Comparison of ENCODE assay signal across 21 mouse cellular contexts in genomic region chr6:38046838-38047237, GRCm38 (mm10). TPM values are rescaled to one million over a fixed set of nuclear protein-coding genes. Genes with fewer than 3 reads are reported as not detected.
DNase-seq lines count a peak whose midpoint lies in the region; ATAC-seq lines count a peak whose summit lies in the region.
"Had no signal": no experiment of that assay in that cellular context is flagged by ENCODE, and none has a peak within 500 bp of the region (broad histone marks: within the 10 kb centered on the region; RNA-seq: fewer than 3 reads in every experiment).

Gene Svopl (minus strand): TSS chr6:38046996.

- H3K36me3 ChIP-seq in kidney, embryonic 14.5 days (ENCODE audit: control insufficient read depth, insufficient read depth, low read length), result no peaks in the 10 kb centered on the region
- no peaks in the 10 kb centered on the region for H3K36me3 ChIP-seq in embryonic facial prominence, embryonic 13.5 days
- no peaks in the 10 kb centered on the region for H3K36me3 ChIP-seq in limb, embryonic 13.5 days
- no peaks in the 10 kb centered on the region for H3K36me3 ChIP-seq in hindbrain, embryonic 11.5 days (ENCODE audit: control insufficient read depth, insufficient read depth, low read length)
- H3K36me3 ChIP-seq: heart, embryonic 15.5 days; hindbrain, embryonic 12.5 days; intestine, embryonic 15.5 days; liver, embryonic 13.5 days; lung, embryonic 15.5 days had no signal

- no peak within 1 kb of the TSS; the same call in 1 of the 2 replicates for H3K4me2 ChIP-seq in kidney, embryonic 14.5 days (replicated peaks; ENCODE audit: low read depth, low read length)
- H3K4me2 ChIP-seq in embryonic facial prominence, embryonic 13.5 days, result 0 out of 2 replicates have a peak within 1 kb of the TSS, but pooled peaks have one; percentile 1
- H3K4me2 ChIP-seq in limb, embryonic 13.5 days (replicated peaks), result peak within 1 kb of the TSS; percentile 39
- no peak within 1 kb of the TSS for H3K4me2 ChIP-seq in hindbrain, embryonic 11.5 days (replicated peaks; ENCODE audit: low read depth, low read length)
- H3K4me2 ChIP-seq: forebrain, embryonic 13.5 days; heart, embryonic 15.5 days; hindbrain, embryonic 12.5 days; intestine, embryonic 15.5 days; liver, embryonic 13.5 days; lung, embryonic 15.5 days had no signal

- peaks cover 3% of the 10 kb centered on the region; the same call in 1 of the 2 replicates for H3K9me3 ChIP-seq in kidney, embryonic 14.5 days (ENCODE audit: control insufficient read depth, low read length)
- 0 out of 2 replicates have a peak, but pooled peaks cover 4% of the 10 kb centered on the region for H3K9me3 ChIP-seq in embryonic facial prominence, embryonic 13.5 days
- 0 out of 2 replicates have a peak, but pooled peaks cover 3% of the 10 kb centered on the region for H3K9me3 ChIP-seq in limb, embryonic 13.5 days
- no peaks in the 10 kb centered on the region for H3K9me3 ChIP-seq in hindbrain, embryonic 11.5 days (ENCODE audit: control insufficient read depth, low read length)
- H3K9me3 ChIP-seq: forebrain, embryonic 13.5 days; heart, embryonic 15.5 days; intestine, embryonic 15.5 days; liver, embryonic 13.5 days; lung, embryonic 15.5 days had no signal

- H3K27ac ChIP-seq in kidney, embryonic 14.5 days (ENCODE audit: low read depth, low read length), result peak within 1 kb of the TSS; percentile 91; the same call in 1 of the 2 replicates
- H3K27ac ChIP-seq in embryonic facial prominence, embryonic 13.5 days, result no peak within 1 kb of the TSS
- H3K27ac ChIP-seq in limb, embryonic 13.5 days, result peak within 1 kb of the TSS; percentile 22; the same call in 1 of the 2 replicates
- no peak within 1 kb of the TSS for H3K27ac ChIP-seq in hindbrain, embryonic 11.5 days (ENCODE audit: low read depth, low read length)
- H3K27ac ChIP-seq: forebrain, embryonic 13.5 days; hindbrain, embryonic 12.5 days; intestine, embryonic 15.5 days; liver, embryonic 13.5 days; lung, embryonic 15.5 days had no signal

- 9% methylated on average over 6 of the region's 6 CpGs for WGBS in kidney, embryonic 14.5 days
- WGBS in embryonic facial prominence, embryonic 13.5 days, result 10% methylated on average over 6 of the region's 6 CpGs
- 5% methylated on average over 6 of the region's 6 CpGs for WGBS in limb, embryonic 13.5 days
- WGBS in hindbrain, embryonic 11.5 days, result 29% methylated on average over 6 of the region's 6 CpGs

- no peak within 1 kb of the TSS for H3K4me3 ChIP-seq in kidney, embryonic 14.5 days (ENCODE audit: low read length)
- H3K4me3 ChIP-seq in embryonic facial prominence, embryonic 13.5 days, result no peak within 1 kb of the TSS
- H3K4me3 ChIP-seq in limb, embryonic 13.5 days, result no peak within 1 kb of the TSS
- no peak within 1 kb of the TSS for H3K4me3 ChIP-seq in hindbrain, embryonic 11.5 days (ENCODE audit: low read depth, low read length)
- H3K4me3 ChIP-seq: forebrain, embryonic 13.5 days; heart, embryonic 15.5 days; hindbrain, embryonic 12.5 days; intestine, embryonic 15.5 days; liver, embryonic 13.5 days; lung, embryonic 15.5 days had no signal

- ATAC-seq in kidney, embryonic 14.5 days (ENCODE audit: low FRiP score, low TSS enrichment), result no peak
- no peak for ATAC-seq in embryonic facial prominence, embryonic 13.5 days (ENCODE audit: insufficient number of reproducible peaks, insufficient read depth, low FRiP score, low TSS enrichment, low read depth)
- peak; percentile 66 for ATAC-seq in limb, embryonic 13.5 days (ENCODE audit: low FRiP score, low read depth)
- no peak for ATAC-seq in hindbrain, embryonic 11.5 days (ENCODE audit: low FRiP score)
- ATAC-seq in megakaryocyte-erythroid progenitor cell, adult 5-6 weeks (replicated peaks; ENCODE audit: low FRiP score, low TSS enrichment, poor library complexity, severe bottlenecking), result no peak
- ATAC-seq: activated CD4-positive, CD25-positive, alpha-beta regulatory T cell, adult 4 months; forebrain, embryonic 13.5 days; intestine, embryonic 15.5 days; midbrain, embryonic 16.5 days; Patski had no signal

- no peak within 1 kb of the TSS for H3K9ac ChIP-seq in kidney, embryonic 14.5 days (ENCODE audit: low read depth, low read length)
- no peak within 1 kb of the TSS for H3K9ac ChIP-seq in embryonic facial prominence, embryonic 13.5 days
- no peak within 1 kb of the TSS for H3K9ac ChIP-seq in limb, embryonic 13.5 days
- H3K9ac ChIP-seq in hindbrain, embryonic 11.5 days (ENCODE audit: low read depth, low read length), result no peak within 1 kb of the TSS
- H3K9ac ChIP-seq: forebrain, embryonic 13.5 days; heart, embryonic 15.5 days; hindbrain, embryonic 12.5 days; intestine, embryonic 15.5 days; liver, embryonic 13.5 days; lung, embryonic 15.5 days had no signal

- H3K27me3 ChIP-seq in kidney, embryonic 14.5 days (ENCODE audit: control insufficient read depth, insufficient read depth, low read length), result no peaks in the 10 kb centered on the region
- no peaks in the 10 kb centered on the region for H3K27me3 ChIP-seq in embryonic facial prominence, embryonic 13.5 days
- no peaks in the 10 kb centered on the region for H3K27me3 ChIP-seq in limb, embryonic 13.5 days
- H3K27me3 ChIP-seq in hindbrain, embryonic 11.5 days (ENCODE audit: control insufficient read depth, insufficient read depth, low read length), result no peaks in the 10 kb centered on the region
- H3K27me3 ChIP-seq: forebrain, embryonic 13.5 days; heart, embryonic 15.5 days; hindbrain, embryonic 12.5 days; intestine, embryonic 15.5 days; liver, embryonic 13.5 days; lung, embryonic 15.5 days; Patski had no signal

- no peak for DNase-seq in kidney, adult 8-10 months
- peak; percentile 16 for DNase-seq in embryo, embryonic 11.5 days (ENCODE audit: low read depth, low spot score)
- DNase-seq in hindbrain, embryonic 11.5 days (ENCODE audit: low spot score), result no peak
- DNase-seq: cerebellum, adult 9-11 months; heart, adult 11 months; liver, embryonic 13.5 days; thymus, adult 2 months had no signal

- H3K4me1 ChIP-seq in kidney, embryonic 14.5 days (ENCODE audit: control insufficient read depth, insufficient read depth, low read length), result peaks cover 25% of the 10 kb centered on the region
- H3K4me1 ChIP-seq in embryonic facial prominence, embryonic 13.5 days, result peaks cover 11% of the 10 kb centered on the region
- H3K4me1 ChIP-seq in limb, embryonic 13.5 days, result peaks cover 41% of the 10 kb centered on the region
- no peaks in the 10 kb centered on the region for H3K4me1 ChIP-seq in hindbrain, embryonic 11.5 days (replicated peaks; ENCODE audit: control insufficient read depth, insufficient read depth, low read length)
- H3K4me1 ChIP-seq: heart, embryonic 15.5 days; intestine, embryonic 15.5 days; liver, embryonic 13.5 days had no signal

RNA-seq across cellular contexts. Expression of gene Svopl, which starts in this region (rescaled TPM):
- 10.2 and 17.8 TPM in 2 replicates for polyA plus RNA-seq in kidney, embryonic 14.5 days (2014; fragmentation: Nextera tagmentation; extraction: Ambion mirVana)
- polyA plus RNA-seq in embryonic facial prominence, embryonic 13.5 days (2015; fragmentation: Nextera tagmentation; extraction: Ambion mirVana), result 4.1 and 6.6 TPM in 2 replicates
- 3.1 and 3.2 TPM in 2 replicates for polyA plus RNA-seq in limb, embryonic 13.5 days (2015; fragmentation: Nextera tagmentation; extraction: Ambion mirVana)
- 2.6 and 3.4 TPM in 2 replicates for polyA plus RNA-seq in hindbrain, embryonic 11.5 days (2014; fragmentation: Nextera tagmentation; extraction: Ambion mirVana)
- total RNA-seq in megakaryocyte-erythroid progenitor cell, adult 5-6 weeks (2014; fragmentation: Nextera tagmentation), result not detected in 2 replicates
- total RNA-seq in megakaryocyte-erythroid progenitor cell, adult 5-6 weeks (2017), result not detected in 2 replicates
- total RNA-seq: gastrocnemius, adult 18-20 months; megakaryocyte, adult 5-6 weeks had no signal
- polyA plus RNA-seq: liver, embryonic 13.5 days; Patski had no signal

Comparison
In these comparisons a context has a peak if more than half of its experiments do, and no peak if none do; other contexts are left out.
1. H3K27ac ChIP-seq: peak in kidney, embryonic 14.5 days (single experiment) and limb, embryonic 13.5 days (single experiment); none in embryonic facial prominence, embryonic 13.5 days (single experiment) and hindbrain, embryonic 11.5 days (single experiment).
2. H3K4me2 ChIP-seq: peak in embryonic facial prominence, embryonic 13.5 days (single experiment) and limb, embryonic 13.5 days (single experiment); none in kidney, embryonic 14.5 days (single experiment) and hindbrain, embryonic 11.5 days (single experiment).